Mouse (Mus musculus) left cerebral cortex, adult 2 months (tissue): ENCODE measurements around the gene Akap12. TPM values are rescaled to one million over a fixed set of nuclear protein-coding genes. Genes with fewer than 3 reads are reported as not detected.

Source experiments
- DNase-seq, 2 experiments: peaks; one replicate each; pipeline ENCODE4 v3.0.0; 2021 to 2022; ENCODE audit warnings: low spot score in 2 of 2, mixed read lengths in 1 of 2; ENCODE audit errors: extremely low spot score in 1 of 2
- H3K27ac ChIP-seq: fragments of 200-600 bp; 2 replicates; pipeline ENCODE4 v1.8.1; 2022
- H3K4me3 ChIP-seq: fragments of 200-600 bp; 2 replicates; pipeline ENCODE4 v1.8.1; 2022
- CTCF ChIP-seq: fragments of 200-600 bp; IDR thresholded peaks from 2 replicates; pipeline ENCODE4 v1.8.1; 2022; ENCODE audit warnings: antibody characterized with exemption, mild to moderate bottlenecking, moderate library complexity
- intact Hi-C: fragments of 180-260 bp; cut with DNase I; formaldehyde crosslinking; loops from one replicate; pipeline ENCODE4 v1.15.1; 2025
- total RNA-seq, 2 experiments: library from RNA; stranded (reverse); gene quantifications; 2 replicates each; pipeline ENCODE4 v1.2.3; 2021

The Akap12 gene
- total RNA-seq, 2 experiments from 2014 or later: 17.2 to 19.9 TPM

GRCm38 (mm10) chr10:4389461-4390112 is 123.4 kb downstream of the Akap12 start:
- Histone ChIP-seq H3K27ac (peak overlapping the region; percentile 9; the same call in 1 of the 2 replicates), H3K4me3 (no peak overlapping the region; the same call in 1 of the 2 replicates)
- intact Hi-C loops: no loop called here
- no peak for TF ChIP-seq CTCF
- DNase-seq: no peak

- Histone ChIP-seq H3K27ac (no peak overlapping the region), H3K4me3 (no peak overlapping the region)
- DNase-seq: no peak
- TF ChIP-seq CTCF: no peak
- intact Hi-C loops: no loop called here
These were observed 124.4 kb downstream of the Akap12 start for GRCm38 (mm10) chr10:4390550-4390949.

GRCm38 (mm10) chr10:4391076-4391475 is 124.9 kb downstream of the Akap12 start:
- DNase-seq: no peak
- TF ChIP-seq CTCF: no peak
- no peak overlapping the region for H3K4me3 ChIP-seq
- H3K27ac ChIP-seq: no peak overlapping the region
- intact Hi-C loops: no loop called here

GRCm38 (mm10) chr10:4391851-4392250 is 125.7 kb downstream of the Akap12 start:
- Histone ChIP-seq H3K27ac (no peak overlapping the region), H3K4me3 (no peak overlapping the region)
- intact Hi-C loops: no loop called here
- no peak for DNase-seq
- peak; percentile 71 for TF ChIP-seq CTCF

GRCm38 (mm10) chr10:4395321-4395720 is 129.1 kb downstream of the Akap12 start:
- H3K27ac ChIP-seq: no peak overlapping the region
- no peak for TF ChIP-seq CTCF

GRCm38 (mm10) chr10:4398058-4398457 is 131.9 kb downstream of the Akap12 start:
- no peak overlapping the region for H3K27ac ChIP-seq
- H3K4me3 ChIP-seq: no peak overlapping the region
- intact Hi-C loops: no loop called here
- no peak for TF ChIP-seq CTCF
- DNase-seq: no peak

More at GRCm38 (mm10) chr10:4395321-4395720, 129.1 kb downstream of the Akap12 start:
- DNase-seq: no peak
- intact Hi-C loops: loop anchor here (2.0 kb wide), 1 partner anchor 35 kb away; no protein-coding TSS in a partner anchor
- H3K4me3 ChIP-seq: no peak overlapping the region

- Histone ChIP-seq H3K27ac (no peak overlapping the region), H3K4me3 (no peak overlapping the region)
- intact Hi-C loops: no loop called here
- TF ChIP-seq CTCF: peak; percentile 75
- DNase-seq: no peak
These were observed 138.8 kb downstream of the Akap12 start for GRCm38 (mm10) chr10:4404895-4405491.

GRCm38 (mm10) chr10:4405511-4405910 is 139.3 kb downstream of the Akap12 start:
- no peak for TF ChIP-seq CTCF
- Histone ChIP-seq H3K4me3 (no peak overlapping the region), H3K27ac (no peak overlapping the region)
- no peak for DNase-seq
- intact Hi-C loops: no loop called here

GRCm38 (mm10) chr10:4407191-4407590 is 141.0 kb downstream of the Akap12 start:
- intact Hi-C loops: no loop called here
- no peak for TF ChIP-seq CTCF
- no peak overlapping the region; the same call in 1 of the 2 replicates for H3K27ac ChIP-seq
- H3K4me3 ChIP-seq: no peak overlapping the region
- DNase-seq: no peak

Other genes with a start within 250 kb of the Akap12 start
- gene Zbtb2, start 121.7 kb downstream of the Akap12 start, total RNA-seq: 10 to 100 TPM in 1 of 2 experiments, 1 to 10 TPM in 1; 9.8 to 12.2 TPM
- gene Rmnd1, start 166.0 kb downstream of the Akap12 start, total RNA-seq: 10 to 100 TPM; 38.2 to 39.2 TPM
- gene Armt1, start 166.1 kb downstream of the Akap12 start, total RNA-seq: 10 to 100 TPM; 21.0 to 21.8 TPM
- under 1 TPM; 0.23 to 0.26 TPM for gene Ccdc170, start 216.1 kb downstream of the Akap12 start, total RNA-seq